Mouse (Mus musculus) frontal cortex, postnatal 36 days (tissue): Measurements from ENCODE around the gene Gorasp2.

Experiments
- DNase-seq, 2 experiments: peaks; one replicate each; pipeline ENCODE4 v3.0.0; 2022; ENCODE audit warnings: low spot score in 2 of 2

Gorasp2 gene

DNA sequence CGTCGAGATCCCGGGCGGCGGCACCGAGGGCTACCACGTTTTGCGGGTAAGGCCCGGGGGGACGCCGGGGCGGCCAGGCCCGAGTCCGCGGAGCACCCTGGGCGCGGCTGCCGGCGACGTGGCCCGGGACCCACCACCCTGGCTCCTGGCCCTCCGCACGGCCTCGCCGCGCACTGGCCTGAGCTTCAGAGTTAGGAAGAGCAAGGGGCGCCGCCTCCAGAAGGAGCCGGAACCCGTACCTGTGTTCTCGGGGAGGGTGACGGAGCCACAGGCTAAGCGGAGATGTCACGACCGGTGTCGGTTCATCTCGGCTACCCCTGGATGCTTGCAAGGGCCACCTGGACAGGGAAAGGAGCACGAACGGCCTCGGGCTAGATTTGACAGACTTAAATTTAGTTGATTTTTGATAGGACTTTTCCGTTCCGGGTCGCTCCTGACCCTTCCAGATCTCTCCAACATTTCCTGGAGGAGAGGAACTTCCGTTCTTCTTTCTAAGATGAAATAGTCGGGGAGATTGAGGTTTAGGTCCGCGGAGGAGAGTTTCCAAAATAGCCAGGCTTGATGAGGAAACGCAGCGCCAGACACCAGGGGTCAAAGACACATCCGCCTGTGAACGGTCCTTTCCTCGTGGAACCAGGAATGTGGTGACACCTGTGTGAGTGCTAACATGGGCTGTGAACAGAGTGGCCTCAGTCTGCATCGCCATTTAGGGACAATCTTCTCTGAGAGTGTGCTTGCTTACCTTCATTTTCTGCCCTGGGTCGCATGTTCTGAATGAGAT lies 529 bp downstream of the Gorasp2 start, which contains the start of gene Gm26558:
TSS of gene Gm26558 (minus strand) at position 394 of the 781 bp plus-strand sequence.
- no peak for DNase-seq

DNA sequence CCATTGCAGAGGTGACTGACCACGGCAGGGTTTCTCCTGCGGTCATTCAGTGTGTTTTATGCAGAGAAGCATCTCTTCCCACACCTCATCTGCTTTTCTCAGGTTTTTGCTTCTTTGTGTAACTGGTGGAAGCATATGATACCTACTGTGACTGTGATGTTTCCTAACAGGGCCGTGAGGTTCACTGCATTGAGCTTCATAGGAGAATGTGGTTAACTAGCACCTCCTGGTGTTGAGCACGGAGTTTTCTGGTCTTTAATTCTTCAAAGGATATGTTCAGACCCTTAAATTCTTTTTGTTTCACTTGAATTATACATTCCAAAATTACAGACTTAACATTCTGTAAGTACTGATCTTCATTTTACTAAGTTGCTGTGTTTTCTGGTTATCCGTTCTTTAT lies 2.4 kb downstream of the Gorasp2 start:
- DNase-seq: no peak

DNA sequence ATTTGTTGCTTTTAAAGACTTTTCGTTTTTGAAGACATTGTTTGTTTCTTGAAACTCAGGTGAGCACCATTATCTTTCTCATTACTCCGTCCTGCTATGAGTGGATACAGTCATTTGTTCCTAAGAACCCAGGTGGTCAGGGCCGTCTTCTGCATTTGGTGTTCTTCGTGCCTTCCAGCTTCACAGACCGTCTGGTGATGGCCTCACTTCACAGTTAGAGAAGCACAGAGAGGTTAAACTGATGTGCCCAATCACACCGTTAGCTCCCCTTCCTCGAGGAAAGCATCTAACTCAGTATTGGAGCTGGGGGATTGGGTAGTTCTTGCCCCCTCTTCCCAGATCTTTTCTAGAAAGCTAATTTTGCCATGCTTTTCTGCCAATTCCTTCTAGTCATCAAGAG lies 5.6 kb downstream of the Gorasp2 start:
- DNase-seq: no peak

DNA sequence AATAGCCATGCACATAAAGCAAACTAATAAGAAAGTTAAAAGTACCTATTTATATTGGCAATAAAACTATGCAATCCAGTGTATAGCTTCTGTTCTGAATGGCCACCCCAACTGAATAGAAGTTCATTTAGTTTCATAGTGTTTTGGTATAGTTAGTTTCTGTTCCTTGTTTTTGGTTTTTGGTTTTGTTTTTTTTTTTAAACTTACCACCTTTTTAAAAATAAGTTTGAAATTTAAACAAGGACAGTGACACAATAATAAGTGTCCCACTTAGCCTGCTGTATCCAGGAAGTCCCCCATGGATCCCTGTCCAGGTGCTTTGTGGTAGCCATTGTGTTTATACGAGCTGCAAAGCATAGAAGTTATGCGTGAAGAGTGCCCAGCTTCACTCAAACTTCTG lies 7.9 kb downstream of the Gorasp2 start:
- no peak for DNase-seq

DNA sequence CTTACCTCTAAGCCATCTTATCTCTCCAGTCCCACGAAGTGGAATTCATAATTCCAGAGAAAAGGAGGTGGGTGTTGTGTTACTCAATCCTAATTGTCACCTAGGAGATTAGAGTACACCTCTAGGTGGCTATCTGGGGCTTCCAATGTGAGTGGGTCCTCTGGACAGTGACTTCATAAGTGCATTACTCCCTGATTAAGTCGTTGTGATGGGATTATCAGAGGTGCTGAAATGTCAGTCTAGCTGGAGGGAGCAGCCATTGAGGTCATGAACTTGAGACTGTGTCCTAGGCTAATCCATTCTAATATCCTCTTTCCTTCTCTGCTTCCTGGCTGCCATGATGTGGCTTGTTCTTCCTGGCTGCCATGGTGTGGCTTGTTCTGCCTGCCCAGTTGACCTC lies 8.5 kb downstream of the Gorasp2 start:
- no peak for DNase-seq

DNA sequence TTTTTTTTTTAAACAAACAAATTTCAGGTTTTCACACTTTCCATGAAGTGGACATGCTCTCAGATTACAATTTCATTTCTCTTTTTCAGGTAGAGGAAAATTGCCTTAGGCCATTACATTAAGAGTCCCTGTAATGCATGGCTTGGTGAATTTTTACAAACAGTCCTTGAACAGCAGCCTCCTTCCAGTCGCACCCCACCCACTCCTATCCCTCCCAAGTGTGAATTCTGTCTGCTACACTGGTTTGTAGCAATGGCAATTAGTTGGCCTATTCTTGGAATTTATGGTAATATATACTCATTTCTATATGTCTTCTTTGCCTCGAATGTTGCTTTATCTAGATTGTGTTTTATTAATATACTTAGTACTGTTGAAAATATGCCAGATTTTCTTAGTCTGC lies 11.1 kb downstream of the Gorasp2 start:
- DNase-seq: no peak

DNA sequence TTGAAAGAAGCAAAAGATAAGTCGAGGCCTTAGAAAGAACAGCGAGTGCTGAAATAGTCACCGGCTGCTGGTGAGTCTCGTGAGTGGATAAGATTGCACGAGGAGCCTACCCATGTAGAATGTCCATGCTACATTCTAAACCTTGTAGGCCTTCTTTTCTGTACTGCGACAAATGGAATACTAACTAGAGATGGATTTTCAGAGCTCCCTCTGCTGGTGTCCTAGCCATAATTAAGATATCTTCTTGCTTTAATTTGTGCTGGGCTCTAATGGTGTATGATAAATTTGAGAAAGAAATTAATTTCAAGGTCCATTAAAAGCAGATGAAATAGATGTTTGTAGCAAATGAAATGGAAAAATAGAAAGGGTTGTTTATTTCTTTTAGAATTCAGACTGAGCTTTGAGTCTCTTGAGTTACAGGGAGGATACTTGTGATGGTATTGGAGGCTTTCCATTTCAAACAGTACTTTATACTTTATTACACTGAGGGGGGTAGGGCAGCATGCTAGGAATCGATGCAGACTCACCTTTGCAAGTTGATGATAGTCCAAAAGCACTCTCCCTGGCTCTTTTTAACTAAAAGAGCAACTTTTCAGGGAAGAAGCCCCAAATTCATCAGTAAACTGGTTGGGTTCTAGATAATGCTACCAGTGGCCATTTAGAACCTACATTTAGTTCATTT lies 12.2 kb downstream of the Gorasp2 start:
- no peak for DNase-seq

DNA sequence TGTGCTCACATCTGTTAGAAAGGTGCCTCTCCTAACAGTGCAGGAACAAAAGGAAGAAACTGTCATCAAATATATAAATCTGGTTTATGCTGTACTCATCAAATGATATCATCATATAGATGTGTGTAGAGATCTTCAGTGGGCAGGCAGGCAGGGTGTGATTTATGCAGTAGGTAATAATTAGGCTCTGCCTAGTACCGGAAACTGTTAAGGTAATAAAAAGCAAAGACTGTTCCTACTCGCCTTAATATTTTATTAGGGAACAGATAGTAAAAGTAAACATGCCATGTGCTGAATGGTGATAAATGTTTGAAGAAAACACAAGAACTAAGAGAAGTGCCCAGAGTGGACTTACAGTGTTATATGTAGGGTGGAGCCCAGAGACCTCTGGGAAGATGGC lies 20.9 kb downstream of the Gorasp2 start:
- DNase-seq: no peak

DNA sequence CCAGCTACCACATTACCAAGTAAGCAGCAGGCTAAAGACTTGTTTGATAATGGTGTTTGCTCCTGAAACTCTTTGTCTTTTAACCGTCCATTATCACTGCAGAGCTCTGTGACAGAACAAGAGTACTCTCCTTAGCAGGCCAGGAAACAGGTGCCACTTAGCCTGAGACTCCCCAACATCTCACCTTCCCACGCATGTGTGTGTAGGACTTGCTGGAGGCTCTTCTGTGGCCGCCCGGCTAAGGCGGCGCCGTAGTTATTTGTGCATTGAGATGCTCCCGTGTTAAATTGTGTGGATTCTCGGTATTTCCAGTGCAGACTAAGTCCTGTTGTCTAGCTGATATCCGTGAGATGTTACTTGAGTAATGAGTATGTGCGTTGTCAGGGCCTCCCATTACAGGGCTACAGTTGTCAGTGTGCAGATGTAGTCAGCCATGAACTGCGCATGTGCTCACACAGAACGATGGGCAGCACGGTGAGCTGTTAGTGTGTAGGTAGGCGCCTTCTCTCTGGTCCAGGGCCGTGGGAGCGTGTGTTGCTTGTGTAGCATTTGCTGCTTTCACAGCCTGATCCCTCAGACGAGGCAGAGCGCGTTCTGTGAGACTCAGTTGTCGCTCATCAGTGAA lies 27.2 kb downstream of the Gorasp2 start:
- DNase-seq: peak; percentile 42 to 58

DNA sequence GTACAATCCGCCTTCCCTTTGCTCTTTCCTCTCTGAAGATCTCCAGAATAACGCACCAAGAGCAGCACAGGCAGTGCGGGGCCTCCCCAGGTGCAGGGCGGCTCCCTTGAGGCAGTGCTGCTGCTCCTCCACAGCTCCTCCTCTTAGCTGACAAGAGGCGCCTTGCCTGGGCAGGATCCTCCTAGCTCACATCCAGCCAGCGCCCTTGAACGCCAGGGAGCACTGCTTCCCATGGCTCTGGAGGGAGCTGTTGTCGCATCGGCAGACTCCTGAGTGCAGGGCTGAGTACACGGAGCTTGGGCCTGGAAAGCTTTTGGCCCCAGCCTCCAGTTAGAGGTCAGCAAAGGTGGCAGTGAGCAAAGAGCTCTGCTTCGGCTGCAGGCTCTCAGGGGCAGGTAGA lies 28.8 kb downstream of the Gorasp2 start:
- no peak for DNase-seq

DNA sequence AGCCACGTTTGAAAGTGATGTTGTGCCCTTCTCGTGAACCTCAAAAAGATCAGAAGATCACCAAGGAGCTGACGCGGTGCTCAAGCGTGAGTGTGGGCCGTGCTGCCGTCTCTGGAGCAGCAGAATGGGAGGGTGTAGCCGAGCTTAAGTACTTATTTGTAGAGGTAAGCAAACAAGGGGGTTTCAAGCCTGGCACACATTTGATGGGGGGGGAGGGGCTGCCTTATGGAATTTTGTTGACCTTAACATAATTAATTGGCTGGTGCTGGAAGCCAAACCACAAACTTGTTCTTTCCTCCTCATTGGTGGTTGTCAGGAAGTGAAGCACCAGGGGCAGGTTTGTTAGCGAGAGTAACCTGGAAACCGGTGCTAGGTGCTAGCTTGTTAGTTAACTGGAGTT lies 34.3 kb downstream of the Gorasp2 start:
- DNase-seq: no peak

DNA sequence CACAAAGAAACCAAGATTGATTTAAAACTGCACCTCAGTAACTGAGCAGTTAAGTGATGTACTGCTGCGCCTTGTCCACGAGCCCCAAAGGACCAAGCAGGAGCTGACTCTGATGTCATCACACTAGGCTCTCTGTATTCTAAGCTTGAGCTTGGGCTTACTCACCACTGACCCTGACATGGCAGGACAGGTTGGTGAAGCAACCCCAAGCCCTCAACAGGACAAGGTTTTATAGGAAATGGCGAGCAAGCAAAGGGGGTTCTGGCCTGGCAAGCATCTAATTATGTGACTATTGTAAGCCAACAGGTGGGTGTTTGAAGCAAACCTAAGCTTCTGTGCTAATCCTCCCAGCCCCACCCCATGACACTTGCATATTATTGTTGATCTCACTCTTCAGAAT lies 39.5 kb downstream of the Gorasp2 start:
- no peak for DNase-seq

DNA sequence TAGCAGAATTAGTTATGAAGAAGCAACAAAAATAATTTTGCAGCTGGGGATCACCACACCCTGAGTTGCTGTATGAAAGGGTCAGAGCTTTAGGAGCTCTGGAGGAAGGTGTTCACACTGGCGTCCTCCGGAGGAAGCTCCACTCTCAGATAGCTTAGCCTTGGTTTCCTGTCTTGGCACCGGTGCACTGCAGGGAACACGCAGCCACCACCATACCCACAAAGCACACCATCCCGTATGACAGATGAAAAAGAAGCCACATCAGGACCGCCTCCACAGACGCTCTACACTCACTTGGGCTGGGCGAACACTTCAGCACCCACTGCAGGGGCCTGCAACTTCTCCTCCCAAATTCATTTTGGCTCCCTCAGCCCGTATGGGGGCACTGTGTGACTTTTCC lies 40.2 kb downstream of the Gorasp2 start:
- DNase-seq: no peak

DNA sequence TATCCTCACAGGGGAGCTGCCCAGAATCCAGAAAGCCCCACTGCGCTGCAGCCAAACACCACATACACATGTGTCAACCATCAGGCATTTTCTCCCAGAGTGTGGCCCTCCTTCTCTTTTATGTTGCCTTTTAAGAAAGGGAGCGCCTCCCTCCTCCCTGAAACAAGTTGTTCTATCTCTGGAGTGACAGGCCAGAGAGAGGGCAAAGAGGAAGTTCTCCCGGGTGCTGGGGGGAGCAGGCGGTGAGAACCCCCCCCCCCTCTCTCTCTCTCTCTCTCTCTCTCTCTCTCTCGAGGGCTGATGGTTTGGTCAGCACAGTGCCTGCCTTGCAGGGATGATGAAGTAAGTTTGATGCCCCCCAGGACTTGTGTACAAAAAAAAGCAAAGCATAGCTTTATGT lies 41.0 kb downstream of the Gorasp2 start:
- no peak for DNase-seq

DNA sequence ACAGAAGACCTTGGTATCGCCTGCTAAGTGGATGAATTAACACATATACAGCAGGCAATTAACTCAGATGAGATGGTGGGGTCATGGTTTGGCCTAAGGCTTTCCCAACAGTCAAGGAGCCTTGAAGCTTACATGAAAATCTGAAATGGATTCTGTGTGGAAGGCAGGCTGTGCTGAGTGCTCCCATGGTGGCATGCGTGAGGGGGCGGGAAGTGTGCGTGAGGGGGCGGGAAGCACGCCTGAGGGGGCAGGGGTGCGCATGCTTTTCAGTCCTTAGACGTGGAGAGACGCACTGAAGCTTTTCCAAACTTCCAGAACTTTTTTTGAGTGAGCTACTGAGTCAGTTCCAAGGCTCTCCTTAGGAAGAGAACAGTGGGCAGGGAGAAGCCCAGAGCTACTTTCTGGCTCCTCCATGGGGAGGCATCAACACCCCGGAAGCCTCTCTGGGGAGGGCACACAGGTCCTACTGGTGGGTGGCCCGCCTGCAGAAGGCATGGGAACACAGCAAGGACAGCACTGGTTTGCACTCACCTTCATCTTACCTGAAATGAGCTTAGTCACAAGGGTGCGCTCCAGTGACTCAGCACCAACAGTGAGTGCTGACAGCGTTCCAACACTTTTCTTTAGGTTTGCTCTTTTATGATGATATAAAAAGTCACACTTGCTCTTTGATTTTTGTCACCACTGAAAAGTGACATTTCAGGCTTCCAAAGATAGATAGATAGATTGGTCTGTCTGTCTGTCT lies 47.8 kb downstream of the Gorasp2 start:
- DNase-seq: peak; percentile 28 to 42

DNA sequence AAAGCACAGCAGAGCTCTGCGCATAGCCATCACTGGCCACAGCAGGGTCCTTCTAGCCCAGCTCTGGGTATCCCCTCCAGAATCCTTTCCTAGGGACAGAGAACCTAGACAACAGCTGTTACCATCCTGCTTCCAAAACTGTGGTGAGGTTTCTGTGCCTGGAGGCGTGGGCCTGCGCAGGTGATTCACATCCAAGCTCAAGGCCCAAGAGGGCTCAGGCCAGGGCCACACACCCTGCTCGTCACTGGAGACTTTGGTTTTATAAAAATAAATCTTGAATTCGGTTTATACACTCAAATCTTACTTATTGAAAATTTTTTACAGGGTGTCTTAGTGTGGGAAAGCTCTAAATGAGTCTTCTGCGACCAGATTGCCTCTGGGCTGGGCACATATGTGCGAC lies 48.9 kb downstream of the Gorasp2 start:
- no peak for DNase-seq

DNA sequence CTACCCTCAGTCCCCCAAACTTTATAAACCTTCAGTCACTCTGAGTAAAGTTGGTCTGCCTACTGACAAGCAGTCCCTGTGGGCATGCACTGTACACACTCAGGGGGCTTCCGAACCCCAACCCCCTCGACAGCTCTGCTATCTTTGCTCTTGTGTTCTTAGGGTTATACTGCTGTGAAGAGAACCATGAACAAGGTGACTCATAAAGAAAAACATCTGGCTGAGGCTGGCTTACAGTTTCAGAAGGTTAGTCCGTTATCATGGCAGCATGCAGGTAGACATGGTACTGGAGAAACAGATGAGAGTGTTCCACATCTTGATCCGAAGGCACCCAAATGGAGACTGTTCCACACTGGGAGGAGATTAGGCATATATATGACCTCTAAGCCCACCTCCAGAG lies 49.5 kb downstream of the Gorasp2 start:
- no peak for DNase-seq

DNA sequence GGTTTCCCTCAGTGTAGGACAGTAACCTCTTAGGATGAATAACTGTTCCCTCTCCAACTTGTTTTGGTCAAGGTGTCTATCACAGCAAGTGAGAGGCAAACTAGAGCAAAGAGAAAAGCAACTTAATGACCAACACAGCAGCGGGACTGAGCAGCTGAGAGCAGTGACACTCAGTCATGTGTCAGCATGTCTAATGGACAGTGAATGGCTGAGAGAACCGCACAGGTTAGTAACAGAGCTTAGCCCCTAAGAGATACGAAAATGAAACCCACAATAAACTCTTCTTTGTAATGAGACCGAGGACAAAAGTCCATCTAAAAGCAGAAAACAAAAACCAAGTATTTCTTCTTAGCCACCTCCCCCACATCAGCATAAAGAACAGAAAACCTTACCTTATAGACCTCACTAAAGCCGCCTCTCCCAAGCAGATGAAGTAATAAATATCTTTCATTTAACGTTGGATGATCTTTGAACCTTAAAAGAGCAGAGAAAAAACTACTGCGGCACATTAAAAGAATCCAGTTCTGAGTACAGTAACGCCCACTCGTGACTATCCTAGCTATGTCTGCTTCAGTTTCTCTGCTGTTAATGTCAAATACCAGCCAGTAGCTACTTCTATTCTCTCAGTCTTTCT lies 62.4 kb downstream of the Gorasp2 start:
- no peak for DNase-seq

DNA sequence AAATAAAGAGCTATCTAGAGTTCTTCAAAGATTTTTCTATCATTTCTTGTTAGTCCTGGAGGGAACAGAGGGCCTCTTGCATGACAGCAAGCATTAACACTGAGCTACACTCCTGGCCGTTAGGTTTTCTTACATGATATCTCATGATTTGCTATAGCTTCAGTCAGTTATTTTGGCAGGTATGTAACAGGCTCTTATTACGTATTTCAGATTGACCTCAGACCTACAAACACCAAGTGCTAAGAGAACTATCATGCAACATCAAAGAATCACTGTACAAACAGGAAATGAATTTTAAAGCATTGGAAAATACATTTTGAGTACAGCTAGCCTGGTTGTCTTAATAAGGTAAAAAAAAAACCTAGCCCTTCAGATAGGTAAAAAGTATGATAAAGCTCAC lies 65.7 kb downstream of the Gorasp2 start:
- DNase-seq: no peak

DNA sequence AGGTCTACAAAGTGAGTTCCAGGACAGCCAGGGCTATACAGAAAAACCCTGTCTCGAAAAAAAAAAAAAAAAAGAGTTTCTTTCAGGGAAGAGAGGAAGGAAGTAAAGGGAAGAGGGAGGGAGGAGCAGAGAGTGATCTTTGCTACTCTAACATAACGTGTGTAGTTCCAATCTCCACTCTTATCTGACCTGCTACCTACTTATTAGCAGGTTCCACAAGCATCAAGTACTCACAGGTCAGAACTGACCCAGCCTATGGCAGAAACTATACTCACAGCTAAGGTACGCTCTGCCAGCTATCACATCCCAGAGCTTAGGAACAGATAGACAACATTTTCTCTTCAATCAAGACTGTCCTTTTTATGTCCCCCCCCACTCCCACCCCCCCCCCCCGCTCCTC lies 74.2 kb downstream of the Gorasp2 start:
- no peak for DNase-seq

DNA sequence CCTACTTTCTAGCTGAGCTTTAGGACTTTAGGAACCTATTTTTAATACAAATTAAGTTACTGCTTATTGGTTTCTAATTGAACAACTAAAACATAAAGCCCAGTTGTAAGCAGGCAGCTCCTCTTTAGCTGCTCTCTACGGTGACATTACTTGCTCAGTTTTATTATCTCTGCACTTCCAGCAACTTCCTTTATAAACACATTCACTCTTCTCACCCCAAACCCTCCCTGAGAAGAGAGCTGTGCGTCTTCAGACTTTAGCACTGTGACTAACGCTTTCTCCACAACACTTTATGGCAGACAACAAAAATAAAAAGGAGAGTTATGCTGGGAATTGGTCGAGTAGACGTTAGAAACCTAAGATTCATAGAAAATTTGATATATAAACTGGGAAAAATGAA lies 74.6 kb downstream of the Gorasp2 start:
- no peak for DNase-seq

DNA sequence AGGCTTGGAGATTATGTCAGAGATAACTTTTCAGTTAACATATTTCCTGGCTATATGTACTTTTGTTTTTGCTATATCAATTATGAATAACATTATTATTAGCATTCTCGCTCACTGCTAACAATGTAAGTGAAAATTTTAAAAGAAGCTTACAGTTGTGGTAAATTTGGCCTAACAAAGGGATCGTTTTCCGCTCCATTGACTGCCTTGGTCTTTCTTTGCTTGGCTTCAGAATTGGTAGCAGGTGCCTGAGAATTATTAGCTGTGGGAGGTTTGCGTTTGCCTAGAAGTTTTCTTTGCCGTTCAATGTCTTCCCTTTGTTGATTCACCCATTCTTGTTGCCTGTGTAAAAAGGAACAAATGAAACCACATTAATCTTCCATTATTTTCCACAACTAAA lies 80.5 kb downstream of the Gorasp2 start:
- DNase-seq: no peak
